Mouse (Mus musculus) CH12.LX (cell line): ENCODE results near the gene Btbd16. TPM values are rescaled to one million over a fixed set of nuclear protein-coding genes. Genes with fewer than 3 reads are reported as not detected.

ENCODE experiments used
- DNase-seq: peaks from one replicate; pipeline ENCODE4 v3.0.0-alpha.2; 2013; ENCODE audit errors: extremely low read depth
- H3K27ac ChIP-seq: 2 replicates; pipeline ENCODE4 v1.5.1; 2012; ENCODE audit warnings: low read depth, mild to moderate bottlenecking, control low read depth, moderate library complexity; ENCODE audit not compliant: insufficient read depth
- H3K27me3 ChIP-seq: replicated peaks from 2 replicates; pipeline ENCODE3; 2012; ENCODE audit warnings: inconsistent platforms
- H3K36me3 ChIP-seq, 2 experiments: replicated peaks in 1 of 2; 2 replicates each; pipeline versions ENCODE3 to v1.6.1; 2012; ENCODE audit warnings: inconsistent platforms in 1 of 2, low read length in 1 of 2, mild to moderate bottlenecking in 1 of 2, mixed read lengths in 1 of 2, moderate library complexity in 1 of 2; ENCODE audit not compliant: control insufficient read depth in 1 of 2, insufficient read depth in 1 of 2
- H3K4me1 ChIP-seq, 2 experiments: 2 replicates each; pipeline ENCODE4 v1.6.1; 2012; ENCODE audit warnings: inconsistent platforms in 1 of 2, moderate library complexity in 1 of 2; ENCODE audit not compliant: insufficient read depth in 2 of 2, control insufficient read depth in 1 of 2
- H3K4me2 ChIP-seq: 2 replicates; pipeline ENCODE4 v1.6.1; 2012; ENCODE audit warnings: low read depth, mild to moderate bottlenecking, control low read depth; ENCODE audit not compliant: poor library complexity, insufficient read depth, severe bottlenecking
- H3K4me3 ChIP-seq, 3 experiments: fragments of 150-350 bp in 1 of 3; sonication (generic) in 1 of 3; replicated peaks in 1 of 3; 2 replicates each; pipeline versions ENCODE3 to v1.5.1; 2011 to 2012; ENCODE audit warnings: low read depth in 2 of 3, low read length in 2 of 3, mild to moderate bottlenecking in 2 of 3, moderate library complexity in 2 of 3, control low read depth in 1 of 3, improper control_type of control experiment in 1 of 3, inconsistent platforms in 1 of 3, mixed read lengths in 1 of 3; ENCODE audit not compliant: poor library complexity in 1 of 3
- H3K79me2 ChIP-seq: replicated peaks from 2 replicates; pipeline ENCODE4 v1.6.1; 2012; ENCODE audit warnings: mild to moderate bottlenecking, moderate library complexity; ENCODE audit not compliant: control insufficient read depth, poor library complexity, insufficient read depth, severe bottlenecking; ENCODE audit errors: extremely low read depth
- H3K9ac ChIP-seq: 2 replicates; pipeline ENCODE4 v1.6.1; 2012; ENCODE audit warnings: low read depth, mild to moderate bottlenecking, control low read depth, moderate library complexity; ENCODE audit not compliant: insufficient read depth
- H3K9me3 ChIP-seq: replicated peaks from 2 replicates; pipeline ENCODE3; 2012; ENCODE audit warnings: low read length, inconsistent platforms, mixed read lengths
- CHD2 ChIP-seq: IDR thresholded peaks from 2 replicates; pipeline ENCODE4 v1.6.1; 2011; ENCODE audit warnings: low read length, improper control_type of control experiment
- E2F4 ChIP-seq: IDR thresholded peaks from 2 replicates; pipeline ENCODE4 v1.6.1; 2011; ENCODE audit warnings: low read depth, low read length, improper control_type of control experiment; ENCODE audit not compliant: insufficient replicate concordance
- ETS1 ChIP-seq: conservative IDR thresholded peaks from 2 replicates; pipeline ENCODE4 v1.6.1; 2012; ENCODE audit warnings: low read depth, mild to moderate bottlenecking, inconsistent platforms, low read length, improper control_type of control experiment, moderate library complexity
- HCFC1 ChIP-seq: IDR thresholded peaks from 2 replicates; pipeline ENCODE4 v1.6.1; 2012; ENCODE audit warnings: low read depth, mild to moderate bottlenecking, inconsistent platforms, low read length, improper control_type of control experiment
- IRF4 ChIP-seq: IDR thresholded peaks from 2 replicates; pipeline ENCODE4 v1.6.1; 2014; ENCODE audit warnings: low read depth, mild to moderate bottlenecking, inconsistent platforms, low read length, improper control_type of control experiment
- JUN ChIP-seq: IDR thresholded peaks from 2 replicates; pipeline ENCODE4 v1.6.1; 2011; ENCODE audit warnings: low read depth, mild to moderate bottlenecking, low read length, improper control_type of control experiment, moderate library complexity; ENCODE audit not compliant: insufficient read depth
- JUND ChIP-seq: conservative IDR thresholded peaks from 2 replicates; pipeline ENCODE4 v1.6.1; 2011; ENCODE audit warnings: low read depth, low read length, improper control_type of control experiment
- MAFK ChIP-seq: IDR thresholded peaks from 2 replicates; pipeline ENCODE4 v1.6.1; 2011; ENCODE audit warnings: low read length, improper control_type of control experiment; ENCODE audit not compliant: insufficient replicate concordance
- MAX ChIP-seq: IDR thresholded peaks from 2 replicates; pipeline ENCODE4 v1.6.1; 2011; ENCODE audit warnings: low read length, improper control_type of control experiment
- MYC ChIP-seq: IDR thresholded peaks from 2 replicates; pipeline ENCODE4 v1.6.1; 2011; ENCODE audit warnings: low read depth, mild to moderate bottlenecking, improper control_type of control experiment, low read length
- NELFE ChIP-seq: IDR thresholded peaks from 2 replicates; pipeline ENCODE4 v1.6.1; 2011; ENCODE audit warnings: low read depth, low read length, improper control_type of control experiment
- POLR2A ChIP-seq: IDR thresholded peaks from 2 replicates; pipeline ENCODE4 v1.6.1; 2011; ENCODE audit warnings: low read depth, mild to moderate bottlenecking, improper control_type of control experiment, low read length
- RCOR1 ChIP-seq: conservative IDR thresholded peaks from 2 replicates; pipeline ENCODE4 v1.6.1; 2012; ENCODE audit warnings: low read depth, mild to moderate bottlenecking, inconsistent platforms, low read length, improper control_type of control experiment
- SMC3 ChIP-seq: IDR thresholded peaks from 2 replicates; pipeline ENCODE4 v1.6.1; 2011; ENCODE audit warnings: low read depth, low read length, improper control_type of control experiment
- TCF12 ChIP-seq: IDR thresholded peaks from 2 replicates; pipeline ENCODE4 v1.6.1; 2014; ENCODE audit warnings: low read depth, mild to moderate bottlenecking, inconsistent platforms, low read length, improper control_type of control experiment
- USF1 ChIP-seq: IDR thresholded peaks from 2 replicates; pipeline ENCODE4 v1.6.1; 2014; ENCODE audit warnings: low read depth, mild to moderate bottlenecking, inconsistent platforms, low read length, improper control_type of control experiment
- USF2 ChIP-seq: conservative IDR thresholded peaks from 2 replicates; pipeline ENCODE4 v1.6.1; 2011; ENCODE audit warnings: low read depth, low read length, improper control_type of control experiment
- ZC3H11A ChIP-seq: IDR thresholded peaks from 2 replicates; pipeline ENCODE4 v1.6.1; 2012; ENCODE audit warnings: low read depth, mild to moderate bottlenecking, inconsistent platforms, low read length, improper control_type of control experiment
- ZKSCAN1 ChIP-seq: IDR thresholded peaks from 2 replicates; pipeline ENCODE4 v1.6.1; 2012; ENCODE audit warnings: low read depth, inconsistent platforms, low read length, improper control_type of control experiment, borderline replicate concordance
- ZNF384 ChIP-seq: IDR thresholded peaks from 2 replicates; pipeline ENCODE4 v1.6.1; 2012; ENCODE audit warnings: low read depth, low read length, improper control_type of control experiment, inconsistent platforms
- dilution Hi-C: fragments of 300-500 bp; cut with MboI; formaldehyde crosslinking; loops from 2 replicates; pipeline ENCODE4 v1.14.3; 2020; ENCODE audit warnings: low sequenced_read_pairs; ENCODE audit not compliant: extremely low pct_unique_long_range_greater_than_20kb, extremely low pct_ligation_motif_present
- in situ Hi-C: fragments of 300-500 bp; cut with MboI; formaldehyde crosslinking; loops from 3 replicates; pipeline ENCODE4 v1.14.3; 2019; ENCODE audit warnings: low sequenced_read_pairs, low pct_ligation_motif_present, low pct_unique_long_range_greater_than_20kb, mixed read lengths
- polyA plus RNA-seq: library from polyadenylated mRNA; unstranded; fragments of >175 nt; gene quantifications from 2 replicates; pipeline ENCODE4 v1.2.1, GENCODE M21; 2012; ENCODE audit warnings: low read depth; ENCODE audit not compliant: insufficient read length
- total RNA-seq, 2 experiments: library from RNA; depleted of rRNA; stranded (reverse); fragments of 300-350 nt in 1 of 2; fragments of >200 nt in 1 of 2; gene quantifications; 2 replicates each; pipeline ENCODE4 v1.2.3; 2012 to 2014

Gene Btbd16
- total and polyA plus RNA-seq, 3 experiments: not detected

DNA sequence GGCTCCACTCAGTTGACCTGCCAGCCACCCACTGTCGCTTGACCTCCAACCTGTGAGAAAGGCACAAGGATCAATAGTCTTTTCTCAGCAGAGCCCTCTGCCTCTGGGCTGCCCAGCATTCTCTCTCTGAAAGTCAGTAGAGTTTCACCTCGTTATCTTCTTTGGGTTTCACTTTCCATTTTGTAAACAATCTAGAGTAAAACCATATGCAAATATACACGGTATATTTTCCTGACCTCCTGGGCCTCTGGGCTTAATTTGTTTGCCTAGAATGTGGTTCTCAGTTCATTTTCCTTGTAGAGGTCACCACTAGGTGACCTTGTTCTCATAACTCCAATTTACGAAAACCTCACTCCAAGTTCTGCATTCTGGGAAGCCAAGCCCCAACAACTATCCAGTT is 26.8 kb downstream of the Btbd16 start (continued):
- TF ChIP-seq JUN (peak; percentile 37; the same call in 1 of the 2 replicates), ZC3H11A (no peak), NELFE (no peak), ETS1 (0 out of 2 replicates have a peak, but pooled peaks have one; percentile 39), HCFC1 (no peak), MAX (no peak), IRF4 (peak; percentile 60; the same call in 1 of the 2 replicates), CHD2 (no peak)

DNA sequence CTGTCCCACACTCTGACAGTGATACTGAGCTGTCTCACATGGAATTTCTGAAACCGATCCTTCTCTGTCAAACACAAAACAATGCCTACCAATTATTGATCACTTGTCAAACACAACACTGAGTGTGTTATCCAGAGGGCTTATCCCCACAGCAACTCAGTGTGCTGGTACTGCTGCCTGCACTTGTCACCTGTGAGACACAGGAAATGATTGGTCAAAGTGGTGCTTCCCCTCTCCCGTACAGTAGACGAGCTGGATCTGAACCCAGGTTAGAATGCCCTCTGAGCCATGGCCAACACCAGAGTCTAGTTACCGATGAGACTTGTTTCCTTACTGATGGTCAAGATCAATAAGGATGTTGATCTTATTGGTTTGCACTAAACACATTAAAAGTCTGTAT is 27.9 kb downstream of the Btbd16 start:
- Histone ChIP-seq H3K9ac (no peak overlapping the region), H3K4me1 (peaks cover 17 to 22% of the 10 kb centered on the region in 2 experiments), H3K36me3 (no peaks in the 10 kb centered on the region), H3K27me3 (peaks cover 51% of the 10 kb centered on the region), H3K9me3 (no peaks in the 10 kb centered on the region), H3K79me2 (no peaks in the 10 kb centered on the region), H3K27ac (no peak overlapping the region), H3K4me2 (no peak overlapping the region), H3K4me3 (no peak overlapping the region)
- in situ Hi-C loops (no loop called here), dilution Hi-C loops (no loop called here)
- DNase-seq: no peak
- no peak for TF ChIP-seq HCFC1
- no peak for TF ChIP-seq RCOR1
- no peak for TF ChIP-seq TCF12
- no peak for TF ChIP-seq POLR2A
- TF ChIP-seq MYC: no peak
- TF ChIP-seq USF2: no peak
- TF ChIP-seq USF1: no peak
- TF ChIP-seq ZNF384: no peak
- TF ChIP-seq ZKSCAN1: no peak
- no peak for TF ChIP-seq E2F4
- no peak for TF ChIP-seq MAFK
- TF ChIP-seq JUND: no peak
- TF ChIP-seq SMC3: no peak

DNA sequence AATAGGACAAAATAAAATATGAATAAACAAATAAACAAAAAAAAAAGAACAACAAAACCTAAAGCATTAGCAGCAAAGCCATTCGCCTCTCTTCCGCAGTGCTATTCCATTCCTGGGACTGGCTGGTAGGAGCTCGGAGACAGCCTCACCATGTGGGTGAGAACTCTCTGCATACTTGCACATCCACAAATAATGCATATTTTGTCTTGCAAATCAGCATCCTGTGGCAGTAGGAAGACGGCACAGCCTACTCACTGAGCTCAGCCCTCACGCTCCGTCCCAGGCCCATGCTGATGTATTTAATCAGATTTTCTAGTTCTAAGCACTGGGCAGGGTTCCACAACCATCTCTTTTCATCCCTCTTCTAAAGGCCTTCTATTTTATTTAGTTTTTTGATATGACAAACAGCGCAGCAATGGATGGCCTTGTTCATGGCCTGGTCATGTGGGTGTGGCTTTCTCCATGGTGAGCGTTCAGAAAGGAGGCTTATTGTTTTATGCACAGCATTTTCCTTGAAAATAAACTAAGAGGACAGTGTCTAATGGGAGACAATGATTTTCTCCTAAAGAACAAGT is 29.5 kb downstream of the Btbd16 start:
- dilution Hi-C loops (no loop called here), in situ Hi-C loops (no loop called here)
- no peak for DNase-seq
- Histone ChIP-seq H3K4me1 (peaks cover 17 to 22% of the 10 kb centered on the region in 2 experiments), H3K36me3 (no peaks in the 10 kb centered on the region), H3K79me2 (no peaks in the 10 kb centered on the region), H3K27ac (no peak overlapping the region), H3K4me2 (no peak overlapping the region), H3K27me3 (peaks cover 53% of the 10 kb centered on the region), H3K9me3 (no peaks in the 10 kb centered on the region), H3K4me3 (no peak overlapping the region), H3K9ac (no peak overlapping the region)
- no peak for TF ChIP-seq ZKSCAN1
- no peak for TF ChIP-seq ETS1
- no peak for TF ChIP-seq MAX
